ENCODE assay signal across 8 mouse cellular contexts in the genomic region with DNA sequence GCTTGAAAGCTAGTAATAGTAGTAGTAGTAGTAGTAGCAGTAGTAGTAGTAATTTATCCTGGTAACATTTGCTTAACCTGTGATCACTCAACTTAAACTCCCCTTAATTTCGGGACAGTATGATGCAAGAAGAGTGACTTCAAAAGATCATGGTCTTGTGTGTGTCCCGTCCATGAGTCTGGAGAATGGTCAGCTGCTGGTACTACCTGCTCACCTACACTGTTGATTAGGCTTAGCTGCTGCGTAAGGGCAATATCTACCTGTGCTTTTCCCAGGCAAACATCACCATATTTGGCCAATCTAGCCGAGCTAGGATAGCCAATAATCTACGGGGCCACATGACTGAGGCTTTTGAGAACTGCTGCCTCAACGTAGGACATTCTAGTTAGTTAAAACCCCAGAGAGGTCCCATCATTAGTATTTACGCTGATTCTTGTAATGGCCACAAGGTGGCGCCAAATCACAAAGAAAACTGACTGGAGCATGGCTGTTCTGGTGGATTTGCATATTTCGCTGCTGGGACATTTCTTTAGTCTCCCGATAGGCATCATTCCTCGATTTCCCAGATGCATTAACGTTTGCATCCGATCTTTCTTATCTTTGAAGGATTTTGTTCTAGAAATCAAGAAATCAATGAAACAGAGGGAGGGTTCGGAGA. TPM values are rescaled to one million over a fixed set of nuclear protein-coding genes. Genes with fewer than 3 reads are reported as not detected.
DNase-seq lines count a peak whose midpoint lies in the region; ATAC-seq and TF ChIP-seq lines count a peak whose summit lies in the region.

No protein-coding gene starts in this region.

- TF ChIP-seq CTCF in E14TG2a.4 (conservative IDR thresholded peaks at IDR 0.05; ENCODE audit: low read length) = peak; percentile 56
- peak; percentile 78 for TF ChIP-seq CTCF in liver, embryonic 14.5 days (IDR thresholded peaks at IDR 0.05; ENCODE audit: low read depth)

- no peak for TF ChIP-seq EP300 in liver, embryonic 14.5 days (IDR thresholded peaks at IDR 0.05; ENCODE audit: low read depth)

- no peaks in the 10 kb centered on the region for H3K4me1 ChIP-seq in E14TG2a.4 (replicated peaks; ENCODE audit: low read depth, low read length)
- peaks cover 3% of the 10 kb centered on the region; the same call in 1 of the 2 replicates for H3K4me1 ChIP-seq in forebrain, embryonic 11.5 days (replicated peaks; ENCODE audit: control insufficient read depth, insufficient read depth, low read length)
- no peaks in the 10 kb centered on the region for H3K4me1 ChIP-seq in liver, embryonic 14.5 days (replicated peaks; ENCODE audit: control insufficient read depth in 2 of 2, insufficient read depth in 2 of 2, low read length in 1 of 2)

- H3K4me3 ChIP-seq in E14TG2a.4 (replicated peaks; ENCODE audit: low read length) = no peak overlapping the region
- H3K4me3 ChIP-seq in forebrain, embryonic 11.5 days (ENCODE audit: low read depth, low read length) = 0 out of 2 replicates have a peak overlapping the region, but pooled peaks have one; percentile 5
- no peak overlapping the region for H3K4me3 ChIP-seq in liver, embryonic 14.5 days (ENCODE audit: insufficient read depth in 1 of 2, low read depth in 2 of 2, low read length in 2 of 2)

- DNase-seq in c-Kit-negative CD71-positive TER-119-positive erythroid progenitor cells, embryonic 14.5 days (ENCODE audit: low read depth, low spot score) = peak; percentile 37
- DNase-seq in forebrain, embryonic 11.5 days (ENCODE audit: low spot score) = peak; percentile 80
- DNase-seq in heart, postnatal 14 days = peak; percentile 60 to 70
- DNase-seq in kidney, postnatal 4 days = peak; percentile 67 to 79
- DNase-seq in liver, embryonic 14.5 days (ENCODE audit: low read depth in 3 of 3, low spot score in 3 of 3) = peak; percentile 34 to 49 (median 41)
- DNase-seq in neural tube, embryonic 10.5 days (ENCODE audit: extremely low spot score, low spot score) = peak; percentile 65
- DNase-seq in testis, postnatal 10 days (ENCODE audit: low spot score) = peak; percentile 66

- H3K4me2 ChIP-seq in forebrain, embryonic 11.5 days (ENCODE audit: low read depth, low read length, severe bottlenecking) = peak overlapping the region; percentile 37; the same call in 1 of the 2 replicates
- no peak overlapping the region for H3K4me2 ChIP-seq in liver, embryonic 14.5 days (ENCODE audit: low read depth)

- H3K9me3 ChIP-seq in E14TG2a.4 (ENCODE audit: low read length) = 0 out of 2 replicates have a peak, but pooled peaks cover 2% of the 10 kb centered on the region
- no peaks in the 10 kb centered on the region for H3K9me3 ChIP-seq in forebrain, embryonic 11.5 days (ENCODE audit: control insufficient read depth, low read length)
- no peaks in the 10 kb centered on the region for H3K9me3 ChIP-seq in liver, embryonic 14.5 days (ENCODE audit: control insufficient read depth, low read length)

- peak; percentile 86 for ATAC-seq in forebrain, embryonic 11.5 days (replicated peaks; ENCODE audit: low FRiP score)
- no peak for ATAC-seq in liver, embryonic 14.5 days (ENCODE audit: insufficient read depth)

- H3K27ac ChIP-seq in forebrain, embryonic 11.5 days (ENCODE audit: low read depth, low read length) = no peak overlapping the region
- no peak overlapping the region for H3K27ac ChIP-seq in liver, embryonic 14.5 days

- peak overlapping the region; percentile 30; the same call in 1 of the 2 replicates for H3K9ac ChIP-seq in forebrain, embryonic 11.5 days (ENCODE audit: low read length)
- H3K9ac ChIP-seq in liver, embryonic 14.5 days (replicated peaks) = no peak overlapping the region

- intact Hi-C loops in heart, postnatal 14 days (cut with DNase I) = loop anchor here (1.0 kb wide), 2 partner anchors 129 to 180 kb away; no protein-coding TSS in a partner anchor

- no peaks in the 10 kb centered on the region for H3K36me3 ChIP-seq in E14TG2a.4 (ENCODE audit: insufficient read depth, low read length)
- H3K36me3 ChIP-seq in forebrain, embryonic 11.5 days (ENCODE audit: control insufficient read depth, insufficient read depth, low read length) = no peaks in the 10 kb centered on the region
- H3K36me3 ChIP-seq in liver, embryonic 14.5 days (replicated peaks; ENCODE audit: control insufficient read depth, insufficient read depth, low read depth) = no peaks in the 10 kb centered on the region

- no peaks in the 10 kb centered on the region for H3K27me3 ChIP-seq in E14TG2a.4 (ENCODE audit: insufficient read depth, low read length)
- H3K27me3 ChIP-seq in forebrain, embryonic 11.5 days (ENCODE audit: control insufficient read depth, insufficient read depth, low read length) = no peaks in the 10 kb centered on the region
- no peaks in the 10 kb centered on the region for H3K27me3 ChIP-seq in liver, embryonic 14.5 days (ENCODE audit: control insufficient read depth, insufficient read depth, low read length)

- 22% methylated on average over 14 of the region's 14 CpGs for WGBS in forebrain, embryonic 11.5 days
- WGBS in liver, embryonic 14.5 days (ENCODE audit: insufficient replicate concordance) = 16% methylated on average over 14 of the region's 14 CpGs

RNA-seq across cellular contexts. Expression of a gene that starts 26.0 kb away (rescaled TPM):
- 0.20 TPM in 1 of 2 replicates, not detected in the other for polyA plus RNA-seq in forebrain, embryonic 11.5 days (2014; fragmentation: Nextera tagmentation; extraction: Ambion mirVana)
- total RNA-seq in heart, postnatal 14 days (2021) = 1 to 10 TPM; 1.4 to 1.8 TPM
- 1.4 and 2.5 TPM in 2 replicates for polyA plus RNA-seq in liver, embryonic 14.5 days (2012; rRNA removed)
- polyA plus RNA-seq in liver, embryonic 14.5 days (2014; fragmentation: Nextera tagmentation; extraction: Ambion mirVana) = 4.3 and 5.6 TPM in 2 replicates
